Mouse (Mus musculus): ENCODE measurements around the gene Adamts13.

GRCm38 (mm10) chr2:26964724-26965370, 8.4 kb upstream of the Adamts13 start:
- no peak for TF ChIP-seq USF1 (IDR thresholded peaks at IDR 0.05; ENCODE audit: low read depth)
- no peak for TF ChIP-seq FOSL1 (IDR thresholded peaks at IDR 0.05; ENCODE audit: insufficient read depth, low read length, poor library complexity, severe bottlenecking)
- TF ChIP-seq CTCF (IDR thresholded peaks at IDR 0.05; ENCODE audit: control insufficient read depth, insufficient read depth, insufficient read length): no peak
- TF ChIP-seq MYOD1 (IDR thresholded peaks at IDR 0.05; ENCODE audit: control insufficient read depth, insufficient read length, low read depth): no peak
- no peak for TF ChIP-seq MAX (IDR thresholded peaks at IDR 0.05)
- TF ChIP-seq MYOG (IDR thresholded peaks at IDR 0.05; ENCODE audit: control insufficient read depth, extremely low read depth, insufficient read length): no peak
- TF ChIP-seq CEBPB (IDR thresholded peaks at IDR 0.05; ENCODE audit: low read depth): no peak
